Mouse (Mus musculus): Measurements from ENCODE around the gene Kazald1. TPM values are rescaled to one million over a fixed set of nuclear protein-coding genes. Genes with fewer than 3 reads are reported as not detected.

Gene Kazald1
- total and polyA plus RNA-seq, 2 experiments: 1.1 to 1.2 TPM

GRCm38 (mm10) chr19:45029571-45029970, 45.5 kb upstream of the Kazald1 start:
- no peak overlapping the region for H3K4me3 ChIP-seq (ENCODE audit: insufficient read depth, low read depth, low read length)
- no peak overlapping the region for H3K27ac ChIP-seq (replicated peaks; ENCODE audit: insufficient read depth, low read depth, low read length)
- H3K79me2 ChIP-seq (ENCODE audit: control insufficient read depth, insufficient read depth, low read length): no peaks in the 10 kb centered on the region
- no peak overlapping the region for H3K9ac ChIP-seq (ENCODE audit: low read depth, low read length)
- H3K4me1 ChIP-seq (ENCODE audit: control insufficient read depth, insufficient read depth, low read length): no peaks in the 10 kb centered on the region; the same call in 1 of the 2 replicates
- H3K27me3 ChIP-seq (ENCODE audit: control insufficient read depth, insufficient read depth, low read length): no peaks in the 10 kb centered on the region
- 51% methylated on average over 9 of the region's 9 CpGs for WGBS
- peaks cover 10% of the 10 kb centered on the region; the same call in 1 of the 2 replicates for H3K36me3 ChIP-seq (ENCODE audit: control insufficient read depth, insufficient read depth, low read length)
- TF ChIP-seq POLR2A (IDR thresholded peaks at IDR 0.05; ENCODE audit: extremely low read depth, insufficient read depth, low read length): no peak
- no peak for TF ChIP-seq CTCF (IDR thresholded peaks at IDR 0.05; ENCODE audit: low read depth, low read length)
- DNase-seq (ENCODE audit: extremely low read depth, low read depth, low spot score): no peak

DNA sequence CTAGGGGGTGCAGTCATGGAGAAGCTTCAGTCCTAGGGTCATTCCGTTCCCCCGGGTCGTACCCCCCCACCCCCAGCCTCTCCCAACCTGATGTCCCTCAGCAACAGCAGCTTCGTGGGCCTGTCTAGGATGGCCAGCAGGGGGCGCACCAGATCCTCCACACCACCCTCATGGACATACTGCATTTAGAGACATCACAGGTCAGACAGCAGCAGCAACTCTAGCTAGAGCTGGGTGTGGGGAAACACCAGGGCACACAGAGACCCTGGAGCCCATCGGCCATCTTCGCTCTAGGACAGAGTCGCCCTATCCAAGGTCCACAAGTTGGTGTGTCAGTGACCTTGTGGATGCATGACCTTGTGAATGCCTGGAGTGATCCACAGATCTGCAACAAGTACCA, 44.9 kb upstream of the Kazald1 start:
- no peak for DNase-seq (ENCODE audit: extremely low read depth, low read depth, low spot score)
- Histone ChIP-seq H3K4me3 (ENCODE audit: insufficient read depth, low read depth, low read length) (no peak overlapping the region), H3K27me3 (ENCODE audit: control insufficient read depth, insufficient read depth, low read length) (no peaks in the 10 kb centered on the region), H3K9ac (ENCODE audit: low read depth, low read length) (no peak overlapping the region), H3K27ac (replicated peaks; ENCODE audit: insufficient read depth, low read depth, low read length) (no peak overlapping the region), H3K4me1 (ENCODE audit: control insufficient read depth, insufficient read depth, low read length) (no peaks in the 10 kb centered on the region; the same call in 1 of the 2 replicates), H3K79me2 (ENCODE audit: control insufficient read depth, insufficient read depth, low read length) (no peaks in the 10 kb centered on the region), H3K36me3 (ENCODE audit: control insufficient read depth, insufficient read depth, low read length) (peaks cover 10% of the 10 kb centered on the region; the same call in 1 of the 2 replicates)
- 15% methylated on average over 8 of the region's 8 CpGs for WGBS
- no peak for TF ChIP-seq POLR2A (IDR thresholded peaks at IDR 0.05; ENCODE audit: extremely low read depth, insufficient read depth, low read length)
- peak; percentile 91 for TF ChIP-seq CTCF (IDR thresholded peaks at IDR 0.05; ENCODE audit: low read depth, low read length)

- Histone ChIP-seq H3K36me3 (ENCODE audit: control insufficient read depth, insufficient read depth, low read length) (peaks cover 5% of the 10 kb centered on the region; the same call in 1 of the 2 replicates), H3K27ac (replicated peaks; ENCODE audit: insufficient read depth, low read depth, low read length) (no peak overlapping the region), H3K4me1 (ENCODE audit: control insufficient read depth, insufficient read depth, low read length) (no peaks in the 10 kb centered on the region; the same call in 1 of the 2 replicates), H3K27me3 (ENCODE audit: control insufficient read depth, insufficient read depth, low read length) (no peaks in the 10 kb centered on the region), H3K9ac (ENCODE audit: low read depth, low read length) (0 out of 2 replicates have a peak overlapping the region, but pooled peaks have one; percentile 19), H3K79me2 (ENCODE audit: control insufficient read depth, insufficient read depth, low read length) (no peaks in the 10 kb centered on the region), H3K4me3 (ENCODE audit: insufficient read depth, low read depth, low read length) (peak overlapping the region; percentile 11; the same call in 1 of the 2 replicates)
- DNase-seq (ENCODE audit: extremely low read depth, low read depth, low spot score): peak; percentile 69
- peak; percentile 80 for TF ChIP-seq CTCF (IDR thresholded peaks at IDR 0.05; ENCODE audit: low read depth, low read length)
- TF ChIP-seq POLR2A (IDR thresholded peaks at IDR 0.05; ENCODE audit: extremely low read depth, insufficient read depth, low read length): no peak
- WGBS: 40% methylated on average over 20 of the region's 20 CpGs
Measured at GRCm38 (mm10) chr19:45030746-45031693, 44.0 kb upstream of the Kazald1 start.

DNA sequence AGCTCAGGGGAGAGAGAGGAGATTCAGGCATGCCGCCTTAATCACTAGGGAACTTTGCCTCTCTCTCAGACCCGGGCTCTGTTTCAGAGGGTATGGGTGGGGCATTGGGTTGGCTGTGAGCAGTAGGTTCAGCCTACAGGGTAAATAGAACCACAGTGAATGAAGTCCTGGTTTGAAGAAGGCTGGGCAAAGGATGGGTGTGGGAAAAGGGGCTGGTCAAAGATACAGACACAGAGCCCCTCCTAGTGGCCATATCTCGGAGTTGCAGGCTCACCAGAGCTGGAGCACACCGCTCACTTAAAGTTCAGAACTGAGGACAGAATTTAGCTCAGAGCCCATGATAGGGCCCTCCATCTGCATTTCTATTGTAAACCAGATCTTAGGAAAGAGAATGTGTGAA, 43.3 kb upstream of the Kazald1 start:
- Histone ChIP-seq H3K36me3 (ENCODE audit: control insufficient read depth, insufficient read depth, low read length) (no peaks in the 10 kb centered on the region), H3K4me1 (ENCODE audit: control insufficient read depth, insufficient read depth, low read length) (no peaks in the 10 kb centered on the region; the same call in 1 of the 2 replicates), H3K79me2 (ENCODE audit: control insufficient read depth, insufficient read depth, low read length) (no peaks in the 10 kb centered on the region), H3K27ac (replicated peaks; ENCODE audit: insufficient read depth, low read depth, low read length) (no peak overlapping the region), H3K4me3 (ENCODE audit: insufficient read depth, low read depth, low read length) (no peak overlapping the region), H3K9ac (ENCODE audit: low read depth, low read length) (no peak overlapping the region), H3K27me3 (ENCODE audit: control insufficient read depth, insufficient read depth, low read length) (no peaks in the 10 kb centered on the region)
- DNase-seq (ENCODE audit: extremely low read depth, low read depth, low spot score): peak; percentile 61
- 9% methylated on average over 4 of the region's 4 CpGs for WGBS
- TF ChIP-seq POLR2A (IDR thresholded peaks at IDR 0.05; ENCODE audit: extremely low read depth, insufficient read depth, low read length) (no peak), CTCF (IDR thresholded peaks at IDR 0.05; ENCODE audit: low read depth, low read length) (peak; percentile 88)

DNA sequence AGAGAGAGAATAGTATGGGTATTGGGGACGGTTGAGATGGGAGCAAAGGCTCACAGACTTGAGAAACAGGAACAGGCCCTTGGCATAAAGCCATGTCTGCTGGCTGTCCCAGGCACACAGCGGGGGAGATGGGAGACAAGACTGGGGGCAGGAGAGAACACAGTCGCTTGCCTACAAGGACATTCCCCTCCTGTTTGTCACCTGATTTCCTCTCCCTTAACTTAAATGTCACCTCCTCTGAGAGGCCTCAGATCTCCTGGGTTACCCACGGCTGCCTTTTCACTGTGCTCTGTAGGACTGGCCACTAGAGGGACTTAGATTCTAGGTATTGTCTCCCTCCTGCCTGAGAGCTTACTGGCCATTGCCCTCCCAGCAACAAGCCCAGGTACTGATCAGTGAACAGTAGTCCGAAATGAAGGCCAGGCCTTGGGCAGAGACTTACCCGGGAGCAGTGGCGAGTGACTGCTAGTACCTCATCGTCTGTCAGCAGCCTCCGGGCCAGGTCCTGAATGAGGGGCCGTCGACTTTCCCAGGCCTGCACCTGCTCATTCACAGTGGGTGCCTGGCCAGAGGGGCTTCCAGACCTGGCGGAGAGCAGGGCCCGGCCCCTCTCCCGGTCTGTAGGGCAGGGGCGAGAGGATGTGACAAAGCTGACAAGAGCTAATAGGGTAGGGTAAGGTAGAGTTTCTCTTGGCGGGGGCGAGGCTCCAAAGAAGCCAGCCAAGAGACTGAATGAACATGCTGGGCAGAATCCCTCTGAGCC, 42.3 kb upstream of the Kazald1 start:
- H3K79me2 ChIP-seq (ENCODE audit: control insufficient read depth, insufficient read depth, low read length): no peaks in the 10 kb centered on the region
- TF ChIP-seq CTCF (IDR thresholded peaks at IDR 0.05; ENCODE audit: low read depth, low read length): peak; percentile 25; the same call in 1 of the 2 replicates
- TF ChIP-seq POLR2A (IDR thresholded peaks at IDR 0.05; ENCODE audit: extremely low read depth, insufficient read depth, low read length): no peak
- 68% methylated on average over 17 of the region's 17 CpGs for WGBS
- H3K27me3 ChIP-seq (ENCODE audit: control insufficient read depth, insufficient read depth, low read length): no peaks in the 10 kb centered on the region
- H3K36me3 ChIP-seq (ENCODE audit: control insufficient read depth, insufficient read depth, low read length): no peaks in the 10 kb centered on the region
- no peak overlapping the region for H3K4me3 ChIP-seq (ENCODE audit: insufficient read depth, low read depth, low read length)
- H3K27ac ChIP-seq (replicated peaks; ENCODE audit: insufficient read depth, low read depth, low read length): no peak overlapping the region
- H3K4me1 ChIP-seq (ENCODE audit: control insufficient read depth, insufficient read depth, low read length): no peaks in the 10 kb centered on the region; the same call in 1 of the 2 replicates
- DNase-seq (ENCODE audit: extremely low read depth, low read depth, low spot score): no peak
- no peak overlapping the region for H3K9ac ChIP-seq (ENCODE audit: low read depth, low read length)

Measured in liver, adult 2 months (tissue).